Mouse (Mus musculus) embryonic fibroblast, embryonic 13.5 days (primary cell): ENCODE measurements around the gene Ska3.

Experiments
- CTCF ChIP-seq: IDR thresholded peaks from 2 replicates; pipeline ENCODE4 v1.5.1; 2011; ENCODE audit warnings: mild to moderate bottlenecking, control low read depth, low read length, moderate library complexity, borderline replicate concordance; ENCODE audit not compliant: insufficient read depth
- POLR2A ChIP-seq: IDR thresholded peaks from 2 replicates; pipeline ENCODE4 v1.6.1; 2011; ENCODE audit warnings: low read depth, mild to moderate bottlenecking, control low read depth, low read length, moderate library complexity

- no peak for TF ChIP-seq POLR2A
- no peak for TF ChIP-seq CTCF
These were observed 15.1 kb downstream of the Ska3 start for GRCm38 (mm10) chr14:57810886-57811285.
